33 mouse cellular contexts compared by ENCODE assay signal in the genomic region with DNA sequence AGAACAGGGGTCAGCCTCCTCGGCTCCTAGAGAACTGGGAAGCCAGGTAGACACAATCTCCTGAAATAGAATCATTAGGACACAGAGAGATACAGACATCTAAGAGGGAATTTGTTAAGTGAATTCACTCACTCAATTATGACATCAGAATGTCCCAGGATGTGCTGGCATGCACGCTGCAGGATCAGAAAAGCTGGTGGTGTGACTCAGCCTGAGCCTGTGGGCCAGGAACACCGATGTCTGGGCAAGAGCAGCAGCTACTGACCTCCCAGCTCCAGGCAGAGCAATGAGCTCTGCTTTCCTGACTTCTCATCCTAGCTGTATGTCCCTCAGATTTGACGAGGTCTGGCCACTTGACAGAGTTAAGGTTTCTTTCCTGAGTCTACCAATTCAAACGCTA. TPM values are rescaled to one million over a fixed set of nuclear protein-coding genes. Genes with fewer than 3 reads are reported as not detected.
DNase-seq lines count a peak whose midpoint lies in the region; ATAC-seq lines count a peak whose summit lies in the region.
"Had no signal": no experiment of that assay in that cellular context is flagged by ENCODE, and none has a peak within 500 bp of the region (broad histone marks: within the 10 kb centered on the region; RNA-seq: fewer than 3 reads in every experiment).

No protein-coding gene starts in this region.

- no peak for ATAC-seq in heart, embryonic 11.5 days (replicated peaks; ENCODE audit: insufficient number of reproducible peaks, low FRiP score, low TSS enrichment)
- ATAC-seq in neural tube, embryonic 15.5 days (ENCODE audit: low FRiP score), result no peak
- ATAC-seq: forebrain, embryonic 14.5 days; intestine, postnatal 0 days; lung, postnatal 0 days; Patski had no signal

- no peak overlapping the region for H3K4me3 ChIP-seq in heart, embryonic 11.5 days (ENCODE audit: low read depth, low read length)
- no peak overlapping the region for H3K4me3 ChIP-seq in neural tube, embryonic 15.5 days (replicated peaks)
- H3K4me3 ChIP-seq: embryonic facial prominence, embryonic 10.5 days; embryonic facial prominence, embryonic 15.5 days; heart, adult 2 months; heart, embryonic 13.5 days; limb, embryonic 10.5 days; limb, embryonic 15.5 days; liver, embryonic 13.5 days; megakaryocyte, embryonic 14.5 days; midbrain, embryonic 12.5 days; neural tube, embryonic 13.5 days had no signal

- no peak overlapping the region for H3K4me2 ChIP-seq in heart, embryonic 11.5 days
- H3K4me2 ChIP-seq in neural tube, embryonic 15.5 days, result no peak overlapping the region
- H3K4me2 ChIP-seq: embryonic facial prominence, embryonic 15.5 days; heart, embryonic 13.5 days; hindbrain, embryonic 14.5 days; limb, embryonic 15.5 days; liver, embryonic 13.5 days; midbrain, embryonic 12.5 days; neural tube, embryonic 13.5 days had no signal

- no peaks in the 10 kb centered on the region for H3K4me1 ChIP-seq in heart, embryonic 11.5 days (ENCODE audit: control insufficient read depth, insufficient read depth, low read length)
- no peaks in the 10 kb centered on the region for H3K4me1 ChIP-seq in neural tube, embryonic 15.5 days
- H3K4me1 ChIP-seq: embryonic facial prominence, embryonic 10.5 days; embryonic facial prominence, embryonic 15.5 days; limb, embryonic 10.5 days; limb, embryonic 15.5 days; midbrain, embryonic 12.5 days; neural tube, embryonic 13.5 days had no signal

- no peaks in the 10 kb centered on the region for H3K36me3 ChIP-seq in heart, embryonic 11.5 days (ENCODE audit: control insufficient read depth, insufficient read depth, low read length)
- no peaks in the 10 kb centered on the region for H3K36me3 ChIP-seq in neural tube, embryonic 15.5 days
- H3K36me3 ChIP-seq: embryonic facial prominence, embryonic 10.5 days; embryonic facial prominence, embryonic 15.5 days; heart, embryonic 13.5 days; limb, embryonic 10.5 days; limb, embryonic 15.5 days; liver, embryonic 13.5 days; midbrain, embryonic 12.5 days; neural tube, embryonic 13.5 days had no signal

- H3K9me3 ChIP-seq in heart, embryonic 11.5 days (replicated peaks; ENCODE audit: control insufficient read depth, low read length), result no peaks in the 10 kb centered on the region
- no peaks in the 10 kb centered on the region for H3K9me3 ChIP-seq in neural tube, embryonic 15.5 days (replicated peaks)
- H3K9me3 ChIP-seq: embryonic facial prominence, embryonic 10.5 days; embryonic facial prominence, embryonic 15.5 days; heart, embryonic 13.5 days; limb, embryonic 10.5 days; limb, embryonic 15.5 days; liver, embryonic 13.5 days; megakaryocyte, embryonic 14.5 days; midbrain, embryonic 12.5 days; neural tube, embryonic 13.5 days had no signal

- WGBS in heart, embryonic 11.5 days (ENCODE audit: insufficient replicate concordance), result 40% methylated on average over 5 of the region's 5 CpGs
- whole genome bisulfite sequencing in neural tube, embryonic 15.5 days, result 60% methylated on average over 5 of the region's 5 CpGs

- 0 out of 2 replicates have a peak, but pooled peaks cover 4% of the 10 kb centered on the region for H3K27me3 ChIP-seq in heart, embryonic 11.5 days (ENCODE audit: control insufficient read depth, insufficient read depth, low read length)
- no peaks in the 10 kb centered on the region for H3K27me3 ChIP-seq in neural tube, embryonic 15.5 days (replicated peaks)
- H3K27me3 ChIP-seq: embryonic facial prominence, embryonic 15.5 days; limb, embryonic 15.5 days; midbrain, embryonic 12.5 days; neural tube, embryonic 13.5 days; Patski had no signal

- 0 out of 2 replicates have a peak overlapping the region, but pooled peaks have one; percentile 22 for H3K9ac ChIP-seq in heart, embryonic 11.5 days (ENCODE audit: low read depth, low read length)
- no peak overlapping the region for H3K9ac ChIP-seq in neural tube, embryonic 15.5 days (replicated peaks)
- H3K9ac ChIP-seq: embryonic facial prominence, embryonic 15.5 days; heart, embryonic 13.5 days; hindbrain, embryonic 14.5 days; limb, embryonic 15.5 days; liver, embryonic 13.5 days; midbrain, embryonic 12.5 days; neural tube, embryonic 13.5 days had no signal

- no peak overlapping the region for H3K27ac ChIP-seq in heart, embryonic 11.5 days (ENCODE audit: low read depth, low read length)
- H3K27ac ChIP-seq in neural tube, embryonic 15.5 days (replicated peaks), result no peak overlapping the region
- H3K27ac ChIP-seq: embryonic facial prominence, embryonic 10.5 days; embryonic facial prominence, embryonic 15.5 days; heart, adult 2 months; heart, embryonic 13.5 days; hindbrain, embryonic 14.5 days; limb, embryonic 10.5 days; limb, embryonic 15.5 days; liver, embryonic 13.5 days; midbrain, embryonic 12.5 days; neural tube, embryonic 13.5 days had no signal

- peak; percentile 69 for DNase-seq in adrenal gland, adult 2 months
- DNase-seq in adrenal gland, adult 8-10 months, result no peak
- no peak for DNase-seq in heart, adult 18-20 months
- DNase-seq in adrenal gland, postnatal 14 days, result peak; percentile 71
- DNase-seq in ovary, postnatal 14 days (ENCODE audit: low spot score), result no peak
- DNase-seq in kidney, postnatal 36 days, result no peak
- DNase-seq: cerebellum, adult 8-10 months; cerebellum, postnatal 25 days; gastrocnemius, postnatal 10 days; heart, adult 2 months; heart, postnatal 10 days; kidney, adult 9 months; kidney, postnatal 14 days; liver, embryonic 13.5 days; lung, adult 18-20 months; lung, postnatal 4 days; retina, postnatal 1 day; right cerebral cortex, postnatal 14 days had no signal

RNA-seq across cellular contexts. Expression of a gene that starts 7.8 kb away (rescaled TPM):
- total RNA-seq in adrenal gland, adult 2 months (2021), result 100 to 1,000 TPM in 1 of 2 experiments, 10 to 100 TPM in 1; 80.6 to 206 TPM
- polyA plus RNA-seq in adrenal gland, adult 2 months (2012; rRNA removed), result 45.5 and 59.7 TPM in 2 replicates
- total RNA-seq in adrenal gland, adult 8-10 months (2022), result 100 to 1,000 TPM; 102 to 154 (median 134) TPM
- 8.7 and 10.2 TPM in 2 replicates for polyA plus RNA-seq in heart, embryonic 11.5 days (2014; fragmentation: Nextera tagmentation; extraction: Ambion mirVana)
- total RNA-seq in heart, adult 18-20 months (2021), result 10 to 100 TPM; 12.4 to 14.9 TPM
- 82.8 and 109 TPM in 2 replicates for total RNA-seq in adrenal gland, postnatal 14 days (2021)
- 33.1 and 36.8 TPM in 2 replicates for polyA plus RNA-seq in neural tube, embryonic 15.5 days (2015; fragmentation: Nextera tagmentation; extraction: Ambion mirVana)

Comparison
In these comparisons a context has a peak if more than half of its experiments do, and no peak if none do; other contexts are left out.
1. DNase-seq: peak in adrenal gland, adult 2 months (single experiment) and adrenal gland, postnatal 14 days (single experiment); none in adrenal gland, adult 8-10 months (single experiment), heart, adult 18-20 months (0 of 2), ovary, postnatal 14 days (single experiment) and kidney, postnatal 36 days (0 of 2).